Mouse (Mus musculus) testis, postnatal 10 days (tissue): ENCODE data around the gene Olfr1055.
"Not testable (repeated sequence)": the region's sequence is repeated elsewhere in the genome, so short reads cannot be mapped to it uniquely, and the experiment has no call there.

Experiments used
- DNase-seq: peaks from one replicate; pipeline ENCODE4 v3.0.0; 2021; ENCODE audit warnings: low spot score

The Olfr1055 gene

DNA sequence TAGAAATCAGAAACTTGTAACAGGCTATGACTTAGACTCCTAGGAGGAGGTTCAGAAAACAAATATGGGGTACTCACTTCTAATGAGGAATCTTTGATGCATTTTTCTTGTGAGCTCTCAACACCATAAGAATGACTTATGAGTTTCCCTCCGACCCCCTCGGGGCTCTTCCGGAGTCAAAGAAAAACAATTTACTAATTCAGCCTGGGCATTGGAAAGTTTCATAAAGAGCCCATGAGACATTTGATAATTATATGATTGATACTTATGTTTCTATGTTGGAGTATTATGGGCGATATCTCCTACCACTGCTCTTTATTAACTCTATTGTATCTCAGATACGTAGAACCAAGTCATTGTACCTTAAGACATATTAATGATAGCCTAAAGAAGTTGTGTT, at the start of gene Olfr1055:
Olfr1055 (minus strand) TSS at position 101 of the 400 bp plus-strand sequence.
- DNase-seq: no peak

DNA sequence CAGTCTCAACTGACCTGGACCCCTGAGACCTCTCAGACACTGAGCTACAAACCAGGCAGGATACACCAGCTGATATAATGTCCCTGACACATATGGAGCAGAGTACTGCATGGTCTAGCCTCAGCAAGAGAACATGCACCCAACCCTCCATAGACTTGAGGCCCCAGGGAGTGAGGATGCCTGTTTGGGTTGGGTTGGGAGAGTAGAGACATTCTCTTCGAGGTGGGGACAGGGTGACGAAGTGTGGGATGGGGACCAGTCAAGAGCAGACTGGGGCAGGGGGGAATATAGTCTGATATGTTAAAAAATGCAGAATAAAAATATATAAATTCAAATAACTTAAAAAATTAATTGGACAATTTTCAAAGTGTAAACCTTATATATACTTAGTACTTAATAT, 45.0 kb upstream of the Olfr1055 start:
- DNase-seq: no peak

DNA sequence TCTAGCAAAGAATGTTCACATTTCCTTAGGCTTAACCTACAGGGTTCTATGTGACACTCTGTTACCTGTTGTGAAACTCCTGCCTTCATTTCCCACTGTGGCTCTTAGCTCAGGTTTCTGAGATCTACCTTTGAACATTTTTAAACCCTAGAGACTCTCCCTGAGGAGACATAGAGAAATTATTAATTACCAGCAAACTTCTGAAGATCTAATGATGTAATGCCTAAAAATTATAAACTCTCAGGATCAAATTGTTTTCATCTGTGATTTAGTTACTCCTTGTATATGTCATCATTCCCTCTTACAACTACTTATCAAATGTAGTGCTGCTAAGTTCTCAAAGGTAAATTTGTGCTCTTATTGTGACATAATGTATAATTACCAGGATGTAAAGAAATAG, 38.4 kb upstream of the Olfr1055 start, which contains the start of gene Olfr1058:
Olfr1058 (minus strand) TSS at position 101 of the 400 bp plus-strand sequence.
- DNase-seq: not testable (repeated sequence)

DNA sequence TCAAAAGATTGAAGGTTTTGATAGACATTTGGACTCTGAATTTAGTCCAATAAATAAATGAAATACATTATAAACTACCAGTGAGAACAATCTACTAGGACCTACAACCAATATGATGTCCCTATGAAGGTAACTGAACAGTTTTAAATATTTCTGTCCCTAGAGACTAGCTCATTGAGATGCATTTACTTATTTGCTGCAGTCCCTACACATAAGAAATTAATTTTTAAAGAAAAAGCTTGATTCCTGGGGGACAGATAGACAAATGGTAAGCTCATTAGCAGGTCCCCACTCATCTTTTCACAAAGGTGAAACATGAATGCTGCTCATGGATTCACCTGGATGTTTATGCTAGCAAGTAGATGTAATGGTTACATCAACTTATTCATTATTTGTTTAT, 28.2 kb upstream of the Olfr1055 start, which contains the start of gene Olfr1057:
Olfr1057 (minus strand) TSS at position 101 of the 400 bp plus-strand sequence.
- DNase-seq: no peak

DNA sequence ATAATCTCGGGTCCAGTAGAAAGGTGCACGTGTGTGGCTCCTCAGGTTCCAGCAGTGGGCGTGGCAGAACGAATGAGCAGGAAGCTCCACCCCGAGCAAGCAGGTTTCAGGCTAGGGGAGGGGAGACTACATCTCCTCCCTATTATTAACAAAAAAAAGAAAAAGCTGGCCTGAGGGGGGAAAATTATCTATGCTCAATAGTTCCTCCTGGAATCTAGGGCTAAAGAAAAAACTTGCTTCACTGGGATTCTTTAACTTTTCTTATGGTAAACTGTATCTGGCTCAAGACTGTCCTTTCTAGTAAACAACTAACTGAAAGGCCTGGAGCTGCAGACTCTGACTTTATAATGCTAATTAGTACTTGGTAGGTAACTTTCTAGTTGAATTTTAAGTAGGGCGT, 16.3 kb upstream of the Olfr1055 start:
- not testable (repeated sequence) for DNase-seq

DNA sequence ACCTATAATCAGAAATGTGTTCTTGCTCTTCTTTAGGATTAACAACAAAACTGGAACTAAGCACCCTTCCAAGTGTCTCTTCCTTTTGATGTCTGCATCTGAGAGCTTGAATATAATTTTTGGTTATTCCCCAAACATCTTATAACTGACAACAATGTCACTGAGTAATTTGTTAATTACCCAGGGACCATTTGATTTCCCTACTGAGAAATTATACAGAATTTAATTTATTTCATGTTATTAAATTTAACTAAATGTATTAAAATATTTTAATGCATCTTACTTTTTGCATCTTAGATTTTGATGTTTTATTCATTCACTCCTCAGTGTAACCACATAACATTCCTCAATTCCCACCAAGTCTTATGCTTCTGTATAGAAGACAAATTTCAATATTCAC, 12.3 kb upstream of the Olfr1055 start, which contains the start of gene Olfr1056:
Olfr1056 (minus strand) TSS at position 101 of the 400 bp plus-strand sequence.
- no peak for DNase-seq

DNA sequence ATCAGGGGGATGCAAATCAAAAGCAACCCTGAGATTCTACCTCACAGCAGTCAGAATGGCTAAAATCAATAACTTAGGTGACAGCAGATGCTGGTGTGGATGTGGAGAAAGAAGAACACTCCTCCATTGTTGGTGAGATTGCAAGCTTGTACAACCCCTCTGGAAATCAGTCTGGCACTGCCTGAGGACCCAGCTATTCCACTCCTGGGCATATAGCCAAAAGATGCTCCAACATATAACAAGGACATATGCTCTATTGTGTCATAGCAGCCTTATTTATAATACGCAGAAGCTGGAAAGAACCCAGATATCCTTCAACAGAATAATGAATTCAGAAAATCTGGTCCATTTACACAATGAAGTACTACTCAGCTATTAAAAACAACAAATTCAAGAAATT, 1.7 kb upstream of the Olfr1055 start:
- not testable (repeated sequence) for DNase-seq

DNA sequence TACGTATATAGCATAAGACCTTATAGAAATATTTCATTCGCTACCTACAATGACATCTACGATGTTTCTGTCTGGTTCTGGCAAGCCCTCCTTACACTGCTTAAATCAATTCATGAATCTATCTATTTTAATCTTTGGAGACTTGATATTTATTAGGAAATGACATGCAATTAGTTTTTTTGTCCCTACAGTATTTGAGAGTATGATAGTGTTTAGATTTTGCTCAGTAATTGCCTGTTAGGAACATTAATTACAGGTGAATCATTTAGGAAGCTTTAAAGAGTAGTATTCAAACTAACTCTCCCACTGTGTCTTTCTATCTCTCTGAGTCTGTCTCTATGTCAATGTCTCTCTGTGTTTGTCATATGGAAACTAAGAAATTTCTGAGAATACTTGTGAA, 14.8 kb downstream of the Olfr1055 start, which contains the start of gene Olfr1054:
Olfr1054 (minus strand) TSS at position 101 of the 400 bp plus-strand sequence.
- no peak for DNase-seq

DNA sequence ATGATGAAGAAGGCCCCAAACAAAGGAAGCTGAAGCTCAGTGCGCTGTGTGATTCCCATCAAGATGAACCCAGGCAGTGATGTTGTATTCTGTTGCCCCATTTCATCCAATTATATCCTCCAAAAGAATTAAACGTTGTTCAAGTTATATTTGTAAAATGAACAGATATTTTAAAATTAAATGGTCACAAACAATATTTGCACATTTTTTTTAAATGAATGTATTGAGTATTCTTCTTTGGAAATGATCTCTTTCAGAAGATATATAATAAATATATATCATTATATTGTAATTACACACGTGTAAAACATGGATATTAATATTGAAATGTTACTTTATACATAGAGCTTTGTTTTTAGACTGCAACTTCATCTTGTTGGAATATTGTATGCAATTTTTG, 34.9 kb downstream of the Olfr1055 start, which contains the start of gene Olfr1053:
Olfr1053 (minus strand) TSS at position 101 of the 400 bp plus-strand sequence.
- no peak for DNase-seq
